Mouse (Mus musculus) heart, adult 8-10 months (tissue): ENCODE measurements around the gene Uba1. TPM values are rescaled to one million over a fixed set of nuclear protein-coding genes. Genes with fewer than 3 reads are reported as not detected.

Experiments used
- DNase-seq: peaks from one replicate; pipeline ENCODE4 v3.0.0; 2022; ENCODE audit warnings: low spot score
- total RNA-seq, 4 experiments: library from RNA; stranded (reverse); gene quantifications; 2 replicates each; pipeline ENCODE4 v1.2.4; 2022

Uba1 gene
- total RNA-seq: 100 to 1,000 TPM; 197 to 257 (median 214) TPM

GRCm38 (mm10) chrX:20658026-20658652, at the start of gene Uba1:
Gene Uba1, plus strand, starts transcription at chrX:20658326.
- peak; percentile 68 for DNase-seq

- no peak for DNase-seq
Measured at GRCm38 (mm10) chrX:20608500-20608899, 49.6 kb upstream of the Uba1 start.

DNA sequence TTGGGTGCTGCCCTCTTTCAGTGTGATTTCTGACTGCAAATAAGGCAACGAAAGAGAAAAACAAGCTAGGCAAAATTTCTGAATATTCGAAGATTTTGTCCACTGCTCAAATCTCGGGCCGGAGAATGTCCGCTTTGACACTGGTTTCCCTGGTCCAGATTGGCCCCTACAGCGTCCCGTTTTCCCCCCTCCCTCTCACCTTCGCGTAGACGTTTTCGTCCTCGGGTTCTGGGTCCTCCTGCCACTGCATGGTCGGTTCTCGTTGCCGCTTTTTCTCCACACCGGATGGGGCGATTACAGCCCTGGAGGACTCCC, 41.3 kb upstream of the Uba1 start:
- no peak for DNase-seq

DNA sequence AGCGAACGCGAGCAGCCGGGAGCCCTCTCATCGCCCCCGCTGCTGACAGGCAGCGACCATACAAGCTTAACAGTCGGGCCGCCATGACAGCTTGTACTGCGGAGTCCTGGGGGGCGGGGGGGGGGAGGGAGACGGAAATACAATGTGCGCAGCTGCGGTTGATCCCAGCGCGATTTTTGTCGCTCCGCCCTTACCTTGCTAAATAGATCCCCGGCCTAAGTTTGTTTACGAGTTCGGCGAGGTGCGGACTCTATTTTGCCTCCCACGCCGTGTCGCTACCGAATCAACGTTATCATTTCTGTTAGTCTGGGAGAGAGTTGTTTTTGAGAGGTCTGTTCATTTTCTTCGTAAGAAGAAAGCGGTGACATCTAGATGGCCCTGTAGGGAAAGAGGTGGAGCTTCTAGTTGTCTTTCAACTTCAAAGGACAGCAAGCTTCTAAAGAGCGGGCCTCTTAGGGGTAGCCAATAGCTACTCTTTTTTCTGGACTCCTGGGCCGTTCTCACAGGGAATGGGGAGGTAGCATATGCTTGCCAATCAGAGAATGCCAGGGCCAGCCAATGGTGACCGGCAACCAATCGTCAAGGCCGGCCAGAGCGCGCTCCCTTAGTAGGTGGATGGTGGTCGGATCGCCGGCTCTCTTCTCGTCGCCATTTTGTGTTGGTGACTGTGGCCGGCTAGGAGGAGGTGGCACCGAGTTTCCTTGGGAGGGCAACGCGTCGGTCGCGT, 40.8 kb upstream of the Uba1 start, which contains the start of the genes Rbm10 and Ndufb11:
TSS of gene Rbm10 (plus strand) at position 328 of the 727 bp plus-strand sequence.
TSS of gene Ndufb11 (minus strand) at position 444 of the 727 bp plus-strand sequence.
- DNase-seq: peak; percentile 80

GRCm38 (mm10) chrX:20617903-20618399, 40.2 kb upstream of the Uba1 start:
- DNase-seq: peak; percentile 7

- DNase-seq: no peak
Measured at GRCm38 (mm10) chrX:20638141-20638540, 20.0 kb upstream of the Uba1 start.

GRCm38 (mm10) chrX:20644780-20645179, 13.3 kb upstream of the Uba1 start:
- no peak for DNase-seq

- DNase-seq: no peak
Measured at GRCm38 (mm10) chrX:20657593-20657992, 533 bp upstream of the Uba1 start.

DNA sequence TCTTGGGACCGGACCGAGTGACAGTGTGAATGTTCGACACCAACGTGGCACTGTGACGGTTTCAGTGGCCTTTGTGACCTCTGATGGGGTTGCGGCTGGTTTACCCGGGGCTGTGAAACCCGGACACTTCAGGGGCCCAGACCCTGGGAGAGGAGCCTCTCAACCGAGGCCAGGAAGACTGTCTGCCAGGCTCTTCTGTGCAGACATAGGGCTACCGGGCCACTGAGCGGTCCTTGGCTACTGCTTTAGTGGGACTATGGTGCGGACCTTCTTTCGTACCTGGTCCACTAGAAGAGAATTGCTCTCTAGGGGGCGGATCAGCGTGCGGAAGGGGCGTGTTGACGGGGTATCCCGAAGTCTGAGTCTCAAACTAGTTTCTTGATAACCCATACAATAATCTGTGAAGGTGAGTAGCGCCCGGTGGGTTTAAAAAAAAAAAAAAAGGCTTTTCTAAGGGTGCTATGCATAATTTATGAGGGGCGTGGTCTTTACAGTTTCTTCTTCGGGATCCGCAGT, 823 bp downstream of the Uba1 start:
- no peak for DNase-seq

- DNase-seq: no peak
Measured at GRCm38 (mm10) chrX:20662317-20662715, 4.2 kb downstream of the Uba1 start.

- DNase-seq: peak; percentile 87
Measured at GRCm38 (mm10) chrX:20662716-20663443, 4.8 kb downstream of the Uba1 start.

GRCm38 (mm10) chrX:20663444-20663790, 5.3 kb downstream of the Uba1 start:
- peak; percentile 3 for DNase-seq

GRCm38 (mm10) chrX:20687519-20688067, 29.5 kb downstream of the Uba1 start, which contains the start of gene Cdk16:
Gene Cdk16, plus strand, starts transcription at chrX:20687954.
- DNase-seq: peak; percentile 91

DNA sequence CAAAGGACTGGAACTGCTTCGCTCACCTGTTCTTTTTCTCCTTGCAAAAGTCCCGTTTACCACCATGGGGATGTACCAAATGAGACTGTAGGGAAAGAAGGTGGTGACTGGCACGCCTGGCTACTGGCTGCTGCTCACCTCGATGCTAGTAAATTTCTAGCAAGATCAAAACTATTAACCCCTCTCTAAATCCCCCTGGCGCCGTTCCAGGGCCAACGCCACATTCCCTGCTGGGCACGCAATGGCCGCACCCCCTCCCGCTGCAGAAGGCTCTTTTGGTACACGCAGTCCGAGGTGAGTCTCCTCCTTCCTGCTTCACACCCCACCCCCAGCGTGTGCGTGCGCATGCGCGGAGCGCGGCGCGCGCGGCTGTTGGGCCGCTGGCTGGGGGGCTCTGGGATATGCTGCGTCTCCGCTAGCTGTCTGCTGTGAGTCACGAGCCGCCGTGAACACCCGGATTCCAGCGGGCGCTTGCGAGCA, 30.0 kb downstream of the Uba1 start:
- peak; percentile 73 for DNase-seq

DNA sequence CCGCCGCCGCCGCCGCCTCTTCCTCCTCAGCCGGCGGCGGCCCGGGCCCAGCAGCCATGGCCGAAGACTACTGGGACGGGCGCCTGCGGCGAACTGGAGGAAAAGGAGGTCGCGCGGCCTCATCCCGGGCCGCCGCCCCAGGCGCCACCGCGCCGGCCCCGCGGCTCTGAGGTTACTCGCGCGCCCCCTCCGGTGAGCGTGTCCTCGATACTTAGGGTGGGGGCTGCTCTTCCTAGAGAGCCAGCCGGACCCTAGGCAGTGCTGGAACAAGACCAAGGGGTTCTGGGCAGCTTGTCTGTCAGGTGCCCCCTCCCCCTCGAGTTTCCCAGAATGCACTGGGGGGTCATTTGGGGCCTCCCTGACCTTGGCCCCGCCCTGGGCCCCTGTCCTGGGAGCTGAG, 30.5 kb downstream of the Uba1 start:
- DNase-seq: peak; percentile 38

DNA sequence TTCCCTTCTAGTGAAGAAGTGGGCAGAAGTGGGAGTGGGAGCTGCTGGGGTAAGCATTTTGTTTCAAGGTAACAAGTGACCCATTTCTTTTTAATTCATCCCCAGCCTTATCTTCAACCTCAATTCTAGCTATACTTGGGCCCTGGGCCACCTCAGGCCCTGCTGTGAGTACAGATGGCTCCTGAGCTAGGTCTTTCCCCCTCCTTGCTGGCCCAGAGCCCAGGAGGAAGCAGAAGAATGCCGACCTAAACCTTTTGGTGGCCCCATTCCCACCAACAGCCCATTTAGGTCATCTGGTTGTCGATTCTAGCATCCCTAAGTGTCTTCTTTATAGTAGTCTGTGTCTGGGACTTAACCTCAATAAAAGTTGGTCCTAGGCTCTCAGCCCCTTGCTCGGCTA, 33.4 kb downstream of the Uba1 start:
- no peak for DNase-seq

DNA sequence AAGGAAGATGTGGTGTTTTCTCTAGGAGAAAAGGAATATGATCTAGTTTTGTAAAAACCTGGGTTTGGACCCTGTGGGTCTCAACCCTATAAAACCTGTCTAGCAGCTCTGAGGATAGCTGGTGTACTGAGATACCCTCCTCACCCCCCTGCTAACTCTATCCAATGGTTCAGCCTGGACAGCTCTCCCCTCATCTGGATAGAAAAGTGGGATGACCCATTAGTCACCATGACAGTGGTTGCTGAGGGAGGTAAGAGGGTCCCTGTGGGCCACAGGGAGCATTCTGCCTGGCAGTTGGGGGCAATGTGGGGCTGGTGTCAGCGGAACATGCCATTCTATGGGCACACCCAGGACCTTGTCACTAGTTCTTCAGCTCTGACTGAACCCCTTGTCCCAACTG, 34.5 kb downstream of the Uba1 start:
- no peak for DNase-seq

- peak; percentile 3 for DNase-seq
Measured at GRCm38 (mm10) chrX:20695842-20696241, 37.7 kb downstream of the Uba1 start.

GRCm38 (mm10) chrX:20703741-20704290, 45.7 kb downstream of the Uba1 start, which contains the start of gene Usp11:
Gene Usp11, plus strand, starts transcription at chrX:20703906.
- DNase-seq: peak; percentile 18

DNA sequence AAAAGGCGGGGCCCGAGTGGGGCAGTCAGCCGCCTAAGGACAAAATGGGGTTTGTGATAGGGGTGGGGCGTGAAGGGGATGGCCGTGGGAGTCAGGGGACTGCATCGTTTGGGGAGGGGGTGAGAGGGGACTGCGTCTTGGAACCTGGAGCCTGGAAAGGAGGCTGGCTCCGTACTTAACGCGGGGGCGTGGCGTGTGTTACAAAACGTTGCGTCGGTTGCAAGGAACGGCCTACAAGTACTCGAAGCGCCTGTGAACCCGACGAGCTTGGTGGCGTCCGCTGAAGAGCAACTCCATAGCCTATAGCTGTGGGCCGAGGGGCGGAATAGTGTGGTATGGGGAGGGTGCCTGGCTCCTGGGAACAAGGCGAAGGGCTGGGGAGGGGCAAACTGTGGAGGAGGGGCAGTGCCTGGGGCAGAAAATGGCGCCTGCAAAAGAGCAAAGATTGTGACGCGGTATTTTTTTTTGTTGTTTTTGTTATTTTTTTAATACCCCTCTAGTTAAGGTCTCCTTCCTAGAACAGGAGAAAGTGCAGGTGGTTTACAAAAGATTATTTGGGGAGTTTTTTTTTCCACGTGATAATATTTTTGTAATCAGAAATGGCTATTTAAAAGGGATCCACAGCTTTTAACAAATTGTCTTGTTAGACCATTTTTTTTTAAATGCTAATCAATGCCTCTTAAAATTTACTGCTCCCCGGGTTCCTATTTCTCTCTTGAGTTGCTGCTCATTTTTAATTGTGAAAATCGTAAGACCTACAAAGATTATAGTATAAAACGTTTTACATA, 46.4 kb downstream of the Uba1 start:
- DNase-seq: peak; percentile 62

DNA sequence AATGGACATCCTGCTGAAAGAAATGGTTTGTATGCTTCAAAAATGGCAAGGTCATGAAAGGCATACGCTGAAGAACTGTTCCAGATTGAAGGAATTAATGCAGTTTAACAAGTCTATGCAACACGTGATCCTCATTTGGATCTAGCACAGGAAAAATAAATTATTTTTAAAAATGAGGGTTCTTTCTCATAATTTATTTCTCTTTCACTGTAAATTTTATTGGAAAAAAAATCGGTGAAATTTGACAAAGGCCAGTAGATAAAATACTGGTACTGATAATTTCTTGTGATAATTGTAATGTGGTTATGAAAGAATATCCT, 46.9 kb downstream of the Uba1 start:
- no peak for DNase-seq
